Mouse (Mus musculus) midbrain, embryonic 15.5 days (tissue): ENCODE results near the gene Dnajc30. TPM values are rescaled to one million over a fixed set of nuclear protein-coding genes. Genes with fewer than 3 reads are reported as not detected.
"Not testable (repeated sequence)": the region's sequence is repeated elsewhere in the genome, so short reads cannot be mapped to it uniquely, and the experiment has no call there.

Experiments
- ATAC-seq: fragments of 200-750 bp; cut with Nextera tagmentation; replicated peaks from 2 replicates; pipeline ENCODE4 v1.8.0; 2017; ENCODE audit warnings: moderate TSS enrichment
- H3K27ac ChIP-seq: fragments of 300-500 bp; sonication (generic); 2 replicates; pipeline ENCODE4 v1.5.1; 2015; ENCODE audit warnings: mild to moderate bottlenecking, inconsistent platforms
- H3K27me3 ChIP-seq: fragments of 300-500 bp; sonication (generic); replicated peaks from 2 replicates; pipeline ENCODE4 v1.6.1; 2015; ENCODE audit warnings: inconsistent platforms
- H3K36me3 ChIP-seq: fragments of 300-500 bp; sonication (generic); replicated peaks from 2 replicates; pipeline ENCODE4 v1.6.1; 2015; ENCODE audit warnings: inconsistent platforms
- H3K4me1 ChIP-seq: fragments of 300-500 bp; sonication (generic); 2 replicates; pipeline ENCODE4 v1.6.1; 2015; ENCODE audit warnings: inconsistent platforms
- H3K4me2 ChIP-seq: fragments of 300-500 bp; sonication (generic); 2 replicates; pipeline ENCODE4 v1.6.1; 2015; ENCODE audit warnings: inconsistent platforms, mild to moderate bottlenecking, moderate library complexity
- H3K4me3 ChIP-seq: fragments of 300-500 bp; sonication (generic); 2 replicates; pipeline ENCODE4 v1.5.1; 2015; ENCODE audit warnings: mild to moderate bottlenecking, inconsistent platforms
- H3K9ac ChIP-seq: fragments of 300-500 bp; sonication (generic); 2 replicates; pipeline ENCODE4 v1.6.1; 2015; ENCODE audit warnings: mild to moderate bottlenecking, inconsistent platforms
- H3K9me3 ChIP-seq: fragments of 300-500 bp; sonication (generic); 2 replicates; pipeline ENCODE4 v1.6.1; 2016; ENCODE audit warnings: inconsistent platforms
- WGBS: fragments of 180-500 bp; shearing (Covaris S2); methylation state at CpG from one replicate; pipeline ENCODE4 v1.1.7; 2015; ENCODE audit warnings: mixed read lengths; 5-methylcytosine and 5-hydroxymethylcytosine counted together
- polyA plus RNA-seq: library from polyadenylated mRNA; unstranded; fragments of >200 nt; fragmentation: Nextera tagmentation; extraction: Ambion mirVana; gene quantifications from 2 replicates; pipeline ENCODE4 v1.2.1, GENCODE M21; 2015

Gene Dnajc30
- polyA plus RNA-seq, 1 experiment from 2014 or later: 47.8 TPM

GRCm38 (mm10) chr5:135037946-135038345 lies 26.1 kb upstream of the Dnajc30 start:
- Histone ChIP-seq H3K9ac (no peak overlapping the region), H3K27ac (no peak overlapping the region), H3K36me3 (no peaks in the 10 kb centered on the region), H3K4me2 (no peak overlapping the region), H3K4me1 (no peaks in the 10 kb centered on the region), H3K27me3 (no peaks in the 10 kb centered on the region), H3K4me3 (no peak overlapping the region), H3K9me3 (no peaks in the 10 kb centered on the region)
- 78% methylated on average over 3 of the region's 3 CpGs for WGBS
- ATAC-seq: no peak

GRCm38 (mm10) chr5:135039541-135039940 lies 24.5 kb upstream of the Dnajc30 start:
- ATAC-seq: no peak
- Histone ChIP-seq H3K36me3 (peaks cover 2% of the 10 kb centered on the region; the same call in 1 of the 2 replicates), H3K4me1 (no peaks in the 10 kb centered on the region), H3K4me3 (no peak overlapping the region), H3K9ac (no peak overlapping the region), H3K9me3 (no peaks in the 10 kb centered on the region), H3K4me2 (no peak overlapping the region), H3K27ac (no peak overlapping the region), H3K27me3 (no peaks in the 10 kb centered on the region)
- WGBS: 85% methylated on average over 9 of the region's 9 CpGs

DNA sequence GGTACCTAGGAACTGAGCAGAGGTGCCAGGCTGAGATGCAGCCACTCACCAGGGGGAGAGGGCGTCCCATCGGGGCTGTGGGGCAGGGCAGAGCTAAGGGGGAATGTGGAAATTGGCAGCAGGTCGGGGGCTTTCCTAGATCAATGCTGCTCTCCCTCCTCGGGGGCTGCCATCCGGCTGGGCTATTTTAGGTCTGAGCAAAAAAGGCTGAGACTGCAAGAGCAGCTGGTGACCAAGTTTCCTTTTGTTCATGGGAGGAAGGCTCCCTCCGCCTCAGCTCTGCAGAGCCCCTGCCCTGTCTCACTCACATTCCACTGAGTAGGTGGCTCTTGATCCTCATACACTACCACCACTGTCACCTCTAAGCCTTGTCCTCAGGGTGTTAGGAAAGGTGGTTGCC lies 23.9 kb upstream of the Dnajc30 start:
- no peak for ATAC-seq
- no peaks in the 10 kb centered on the region for H3K9me3 ChIP-seq
- no peak overlapping the region for H3K4me3 ChIP-seq
- H3K27ac ChIP-seq: no peak overlapping the region
- H3K27me3 ChIP-seq: no peaks in the 10 kb centered on the region
- H3K4me2 ChIP-seq: no peak overlapping the region
- H3K36me3 ChIP-seq: peaks cover 6% of the 10 kb centered on the region; the same call in 1 of the 2 replicates
- 46% methylated on average over 6 of the region's 6 CpGs for WGBS
- H3K4me1 ChIP-seq: no peaks in the 10 kb centered on the region
- no peak overlapping the region for H3K9ac ChIP-seq

DNA sequence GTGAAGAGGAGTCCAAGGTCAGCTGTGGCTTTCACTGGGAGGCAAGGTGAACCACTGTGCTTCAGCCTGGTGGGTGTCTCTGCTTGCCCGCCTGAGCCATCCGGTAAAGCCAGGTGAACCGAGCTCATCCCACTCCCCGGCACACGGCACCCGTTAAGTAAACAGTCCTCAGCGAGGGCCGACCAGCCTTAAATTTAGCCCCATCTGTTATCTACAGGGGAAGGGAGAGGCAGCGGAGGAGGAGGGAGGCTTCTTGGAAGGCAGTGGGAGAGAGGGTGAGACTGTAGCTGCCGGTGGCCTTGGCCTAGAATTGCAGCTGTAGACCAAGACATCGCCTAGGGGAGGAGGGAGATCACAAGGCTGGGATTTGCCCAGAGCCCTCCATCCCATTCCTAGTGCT lies 23.2 kb upstream of the Dnajc30 start:
- ATAC-seq: no peak
- 87% methylated on average over 11 of the region's 11 CpGs for WGBS
- H3K27ac ChIP-seq: no peak overlapping the region
- no peak overlapping the region for H3K4me3 ChIP-seq
- H3K36me3 ChIP-seq: peaks cover 8% of the 10 kb centered on the region; the same call in 1 of the 2 replicates
- no peak overlapping the region for H3K4me2 ChIP-seq
- no peaks in the 10 kb centered on the region for H3K27me3 ChIP-seq
- H3K4me1 ChIP-seq: no peaks in the 10 kb centered on the region
- H3K9ac ChIP-seq: no peak overlapping the region
- H3K9me3 ChIP-seq: no peaks in the 10 kb centered on the region

DNA sequence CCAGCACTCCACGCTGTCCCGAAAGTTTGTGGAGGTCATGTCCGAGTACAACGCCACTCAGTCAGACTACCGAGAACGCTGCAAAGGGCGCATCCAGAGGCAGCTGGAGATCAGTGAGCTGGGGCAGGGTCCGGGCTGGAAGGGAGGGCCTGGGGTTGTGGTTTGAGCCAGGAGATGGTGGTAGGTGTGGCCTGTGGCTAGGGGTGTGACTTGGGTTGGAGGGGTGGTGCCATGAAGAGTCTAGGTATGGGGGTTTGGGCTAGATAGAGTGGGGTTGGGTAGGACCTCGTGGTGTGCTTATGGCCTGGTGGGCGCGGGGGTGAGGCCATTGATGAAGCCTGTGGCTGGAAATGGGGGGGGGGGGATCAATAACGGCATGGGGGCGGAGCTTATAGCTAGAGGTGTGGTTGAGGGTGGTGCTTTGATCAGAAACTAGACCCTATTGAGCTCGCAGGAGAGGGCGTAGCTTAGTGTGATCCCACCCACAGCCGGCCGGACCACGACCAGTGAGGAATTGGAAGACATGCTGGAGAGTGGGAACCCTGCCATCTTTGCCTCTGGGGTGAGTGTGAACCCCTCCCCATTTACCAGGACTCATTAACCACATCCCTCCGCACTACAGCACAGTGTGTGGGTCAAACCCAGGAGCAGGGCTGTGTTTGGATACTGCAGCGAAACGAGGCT lies 21.8 kb upstream of the Dnajc30 start:
- no peaks in the 10 kb centered on the region for H3K27me3 ChIP-seq
- H3K9ac ChIP-seq: no peak overlapping the region
- 32% methylated on average over 19 of the region's 21 CpGs for WGBS
- no peaks in the 10 kb centered on the region for H3K9me3 ChIP-seq
- no peaks in the 10 kb centered on the region for H3K4me1 ChIP-seq
- no peak for ATAC-seq
- no peak overlapping the region for H3K4me2 ChIP-seq
- no peak overlapping the region for H3K27ac ChIP-seq
- H3K4me3 ChIP-seq: no peak overlapping the region
- peaks cover 11% of the 10 kb centered on the region; the same call in 1 of the 2 replicates for H3K36me3 ChIP-seq

DNA sequence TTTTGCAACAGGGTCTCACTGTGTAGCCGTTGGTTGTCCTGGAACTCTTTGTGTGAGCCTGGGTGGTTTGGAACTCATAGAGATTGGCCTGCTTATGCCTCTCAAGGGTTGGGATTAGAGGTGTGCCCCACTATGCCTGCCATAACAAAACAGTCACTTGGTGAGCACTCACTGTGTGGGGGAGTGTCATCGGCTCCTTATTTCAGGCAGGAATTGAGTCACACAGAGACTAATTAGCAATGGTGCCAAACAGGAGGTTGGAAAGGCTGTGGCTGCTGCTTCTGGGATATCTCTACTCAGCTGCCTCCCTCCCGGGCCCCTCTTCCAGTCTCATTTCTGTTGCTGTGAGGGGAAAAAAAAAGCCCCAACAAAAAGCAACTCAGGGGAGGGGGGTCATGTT lies 19.4 kb upstream of the Dnajc30 start:
- Histone ChIP-seq H3K9ac (no peak overlapping the region), H3K27ac (no peak overlapping the region), H3K4me2 (no peak overlapping the region), H3K9me3 (no peaks in the 10 kb centered on the region), H3K4me1 (no peaks in the 10 kb centered on the region), H3K27me3 (no peaks in the 10 kb centered on the region), H3K36me3 (peaks cover 11% of the 10 kb centered on the region; the same call in 1 of the 2 replicates), H3K4me3 (no peak overlapping the region)
- 97% methylated on average over 3 of the region's 3 CpGs for WGBS
- ATAC-seq: no peak

- no peak overlapping the region for H3K9ac ChIP-seq
- H3K4me1 ChIP-seq: no peaks in the 10 kb centered on the region
- peaks cover 20% of the 10 kb centered on the region; the same call in 1 of the 2 replicates for H3K36me3 ChIP-seq
- H3K27me3 ChIP-seq: no peaks in the 10 kb centered on the region
- H3K4me3 ChIP-seq: no peak overlapping the region
- H3K9me3 ChIP-seq: no peaks in the 10 kb centered on the region
- H3K27ac ChIP-seq: no peak overlapping the region
- 91% methylated on average over 5 of the region's 5 CpGs for WGBS
- no peak overlapping the region for H3K4me2 ChIP-seq
- ATAC-seq: no peak
These were observed 15.5 kb upstream of the Dnajc30 start for GRCm38 (mm10) chr5:135048539-135048938.

DNA sequence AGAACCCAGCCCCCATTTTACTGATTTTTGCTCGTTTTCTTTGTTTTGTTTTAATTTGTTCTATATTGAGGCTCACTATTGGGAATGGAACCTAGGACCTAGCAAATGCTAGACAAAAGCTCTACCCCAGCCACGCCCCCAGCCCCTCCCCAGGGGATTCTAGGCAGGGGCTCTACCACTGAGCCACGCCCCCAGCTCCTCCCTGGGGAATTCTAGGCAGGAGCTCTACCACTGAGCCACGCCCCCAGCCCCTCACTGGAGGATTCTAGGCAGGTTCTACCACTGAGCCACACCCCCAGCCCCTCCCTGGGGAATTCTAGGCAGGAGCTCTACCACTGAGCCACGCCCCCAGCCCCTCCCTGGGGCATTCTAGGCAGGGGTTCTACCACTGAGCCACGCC lies 14.7 kb upstream of the Dnajc30 start:
- ATAC-seq, H3K27me3 ChIP-seq, H3K9me3 ChIP-seq, H3K4me1 ChIP-seq, H3K4me2 ChIP-seq, H3K4me3 ChIP-seq, H3K9ac ChIP-seq, H3K27ac ChIP-seq: not testable (repeated sequence)
- peaks cover 23% of the 10 kb centered on the region; the same call in 1 of the 2 replicates for H3K36me3 ChIP-seq
- 92% methylated on average over 6 of the region's 6 CpGs for WGBS

DNA sequence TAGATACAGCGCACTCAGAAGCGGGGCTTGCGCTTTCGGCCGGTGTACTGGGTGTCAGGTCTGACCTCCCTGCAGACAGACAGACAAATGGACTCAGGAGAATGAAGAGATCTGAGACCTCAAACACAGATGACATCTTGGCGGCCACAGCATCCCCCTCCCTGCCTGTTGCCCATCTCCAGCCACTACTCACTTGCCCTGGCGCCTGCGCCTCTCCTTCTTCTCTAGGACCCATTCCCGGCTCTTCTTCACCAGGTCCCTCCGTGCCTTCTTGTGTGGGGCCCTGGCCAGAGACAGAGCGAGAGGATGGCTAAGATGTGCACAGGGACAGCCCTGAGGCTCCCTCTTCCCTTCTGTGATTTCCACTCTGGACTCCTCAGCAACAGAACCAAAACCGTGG lies 10.6 kb upstream of the Dnajc30 start:
- ATAC-seq: no peak
- no peaks in the 10 kb centered on the region for H3K9me3 ChIP-seq
- no peak overlapping the region for H3K4me2 ChIP-seq
- H3K9ac ChIP-seq: no peak overlapping the region
- WGBS: 95% methylated on average over 12 of the region's 12 CpGs
- no peak overlapping the region for H3K27ac ChIP-seq
- H3K4me1 ChIP-seq: no peaks in the 10 kb centered on the region
- no peak overlapping the region for H3K4me3 ChIP-seq
- peaks cover 35% of the 10 kb centered on the region for H3K36me3 ChIP-seq
- no peaks in the 10 kb centered on the region for H3K27me3 ChIP-seq

GRCm38 (mm10) chr5:135064382-135064766 lies 372 bp downstream of the Dnajc30 start:
- H3K4me3 ChIP-seq: peak overlapping the region; percentile 96
- H3K36me3 ChIP-seq: peaks cover 14% of the 10 kb centered on the region
- under 1% methylated on average over 39 of the region's 40 CpGs for WGBS
- H3K27ac ChIP-seq: peak overlapping the region; percentile 75
- H3K27me3 ChIP-seq: no peaks in the 10 kb centered on the region
- peak overlapping the region; percentile 79 for H3K4me2 ChIP-seq
- H3K9ac ChIP-seq: peak overlapping the region; percentile 87
- no peak for ATAC-seq
- H3K9me3 ChIP-seq: no peaks in the 10 kb centered on the region
- H3K4me1 ChIP-seq: peaks cover 27% of the 10 kb centered on the region

GRCm38 (mm10) chr5:135064909-135065446 lies 976 bp downstream of the Dnajc30 start, which contains the start of gene Bud23:
Bud23 (minus strand) TSS chr5:135064959.
- H3K4me1 ChIP-seq: peaks cover 27% of the 10 kb centered on the region
- peak within 1 kb of the TSS; percentile 79 for H3K4me2 ChIP-seq
- ATAC-seq, H3K27me3 ChIP-seq, H3K9me3 ChIP-seq: not testable (repeated sequence)
- WGBS: 80% methylated on average over 9 of the region's 9 CpGs
- H3K4me3 ChIP-seq: peak within 1 kb of the TSS; percentile 96
- H3K9ac ChIP-seq: peak within 1 kb of the TSS; percentile 87
- peaks cover 13% of the 10 kb centered on the region for H3K36me3 ChIP-seq
- H3K27ac ChIP-seq: peak within 1 kb of the TSS; percentile 75

DNA sequence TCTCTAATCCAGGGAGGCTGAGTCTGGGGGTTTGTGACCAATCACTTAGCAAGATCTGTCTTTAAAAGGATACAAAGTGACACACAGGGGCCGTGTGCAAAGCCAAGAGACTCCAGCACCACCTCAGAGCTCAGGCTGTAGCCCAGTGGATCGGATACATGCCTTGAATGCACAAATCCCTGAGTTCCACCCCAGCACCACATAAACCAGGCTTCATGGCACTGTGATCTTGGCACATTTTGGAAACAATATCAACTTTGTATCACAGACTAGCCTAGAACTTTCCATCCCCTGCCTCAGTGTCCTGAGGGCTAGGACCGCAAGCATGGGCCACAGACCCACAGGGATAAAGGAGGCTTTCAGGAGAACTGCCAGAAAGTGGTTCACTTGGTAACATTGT lies 2.0 kb downstream of the Dnajc30 start:
- no peak overlapping the region for H3K27ac ChIP-seq
- peaks cover 27% of the 10 kb centered on the region for H3K4me1 ChIP-seq
- no peaks in the 10 kb centered on the region for H3K9me3 ChIP-seq
- H3K4me2 ChIP-seq: 0 out of 2 replicates have a peak overlapping the region, but pooled peaks have one; percentile 79
- H3K9ac ChIP-seq: no peak overlapping the region
- 95% methylated on average over 3 of the region's 3 CpGs for WGBS
- no peak overlapping the region for H3K4me3 ChIP-seq
- peaks cover 3% of the 10 kb centered on the region for H3K36me3 ChIP-seq
- no peaks in the 10 kb centered on the region for H3K27me3 ChIP-seq
- no peak for ATAC-seq

- no peak overlapping the region for H3K4me3 ChIP-seq
These were observed 6.4 kb downstream of the Dnajc30 start for GRCm38 (mm10) chr5:135070448-135070847.

More at GRCm38 (mm10) chr5:135070448-135070847, 6.4 kb downstream of the Dnajc30 start:
- no peak for ATAC-seq
- 96% methylated on average over 3 of the region's 3 CpGs for WGBS
- Histone ChIP-seq H3K36me3 (peaks cover 8% of the 10 kb centered on the region), H3K9me3 (no peaks in the 10 kb centered on the region), H3K4me1 (peaks cover 15% of the 10 kb centered on the region), H3K27me3 (no peaks in the 10 kb centered on the region), H3K27ac (no peak overlapping the region), H3K4me2 (no peak overlapping the region), H3K9ac (no peak overlapping the region)
